Mouse (Mus musculus) spleen, adult 2 months (tissue): ENCODE measurements around the gene Tysnd1.

Source experiments
- CTCF ChIP-seq: fragments of 200-500 bp; IDR thresholded peaks from 2 replicates; pipeline ENCODE4 v1.5.1; 2011; ENCODE audit warnings: mild to moderate bottlenecking, inconsistent platforms; ENCODE audit not compliant: insufficient read depth, insufficient read length, insufficient replicate concordance; ENCODE audit errors: extremely low read depth
- POLR2A ChIP-seq: fragments of 200-500 bp; IDR thresholded peaks from 2 replicates; pipeline ENCODE4 v1.6.1; 2011; ENCODE audit warnings: low read depth, low read length, inconsistent platforms

DNA sequence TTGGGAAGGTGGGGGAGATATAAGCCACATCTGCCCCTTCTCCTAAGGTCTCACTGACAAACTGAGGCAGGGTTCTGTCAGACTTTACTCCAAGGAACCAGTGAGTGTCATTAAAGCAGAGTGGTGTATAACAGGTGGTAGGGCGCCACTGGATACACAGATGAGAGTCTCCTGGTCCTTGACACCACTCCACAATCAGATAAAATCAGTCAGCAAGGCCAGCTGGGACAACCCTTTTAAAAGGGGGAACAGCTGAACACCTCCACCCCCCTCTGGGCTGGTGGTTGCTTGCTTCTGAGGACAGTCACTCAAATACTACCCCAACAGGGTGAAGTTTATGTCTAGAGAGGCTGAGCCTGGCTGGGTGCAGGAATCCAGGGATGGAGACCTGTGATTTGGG lies 42.2 kb downstream of the Tysnd1 start:
- TF ChIP-seq POLR2A (no peak), CTCF (no peak)
